Mouse (Mus musculus) forebrain, embryonic 14.5 days (tissue): Measurements from ENCODE around the gene Nacc1. TPM values are rescaled to one million over a fixed set of nuclear protein-coding genes. Genes with fewer than 3 reads are reported as not detected.
"Not testable (repeated sequence)": the region's sequence is repeated elsewhere in the genome, so short reads cannot be mapped to it uniquely, and the experiment has no call there.

Experiments used
- ATAC-seq: fragments of 200-750 bp; cut with Nextera tagmentation; 2 replicates; pipeline ENCODE4 v1.8.0; 2017; ENCODE audit warnings: mild to moderate bottlenecking, moderate library complexity
- DNase-seq: peaks from one replicate; pipeline ENCODE4 v3.0.0-alpha.2; 2015; ENCODE audit warnings: low spot score
- H3K27ac ChIP-seq: fragments of 300-500 bp; sonication (generic); 2 replicates; pipeline ENCODE4 v1.5.1; 2014; ENCODE audit warnings: low read depth, mild to moderate bottlenecking, control low read depth, low read length, moderate library complexity
- H3K27me3 ChIP-seq: fragments of 300-500 bp; sonication (generic); replicated peaks from 2 replicates; pipeline ENCODE4 v1.6.1; 2014; ENCODE audit warnings: low read length, control low read depth, mixed read lengths; ENCODE audit not compliant: control insufficient read depth, insufficient read depth
- H3K36me3 ChIP-seq: fragments of 300-500 bp; sonication (generic); 2 replicates; pipeline ENCODE4 v1.6.1; 2014; ENCODE audit warnings: low read length, control low read depth; ENCODE audit not compliant: control insufficient read depth, insufficient read depth
- H3K4me1 ChIP-seq: fragments of 300-500 bp; sonication (generic); 2 replicates; pipeline ENCODE4 v1.6.1; 2014; ENCODE audit warnings: antibody characterized with exemption, low read length, control low read depth; ENCODE audit not compliant: control insufficient read depth, insufficient read depth
- H3K4me2 ChIP-seq: fragments of 300-500 bp; sonication (generic); 2 replicates; pipeline ENCODE4 v1.6.1; 2014; ENCODE audit warnings: mild to moderate bottlenecking, control low read depth, low read length
- H3K4me3 ChIP-seq: fragments of 300-500 bp; sonication (generic); 2 replicates; pipeline ENCODE4 v1.5.1; 2014; ENCODE audit warnings: low read depth, low read length, control low read depth
- H3K9ac ChIP-seq: fragments of 300-500 bp; sonication (generic); 2 replicates; pipeline ENCODE4 v1.6.1; 2014; ENCODE audit warnings: mild to moderate bottlenecking, low read length, control low read depth, moderate library complexity
- H3K9me3 ChIP-seq: fragments of 300-500 bp; sonication (generic); replicated peaks from 2 replicates; pipeline ENCODE4 v1.6.1; 2016; ENCODE audit warnings: low read length, control low read depth, mixed read lengths; ENCODE audit not compliant: control insufficient read depth
- WGBS: fragments of 180-500 bp; shearing (Covaris S2); extraction: QIAGEN DNeasy Blood & Tissue Kit; methylation state at CpG from one replicate; pipeline ENCODE4 v1.1.7; 2014; 5-methylcytosine and 5-hydroxymethylcytosine counted together
- polyA plus RNA-seq: library from polyadenylated mRNA; unstranded; fragments of >200 nt; fragmentation: Nextera tagmentation; extraction: Ambion mirVana; gene quantifications from 2 replicates; pipeline ENCODE4 v1.2.1, GENCODE M21; 2014

The Nacc1 gene
- polyA plus RNA-seq, 1 experiment from 2014 or later: 17.6 TPM

- Histone ChIP-seq H3K36me3 (peaks cover 20% of the 10 kb centered on the region), H3K4me1 (peaks cover 31% of the 10 kb centered on the region), H3K27ac (peak within 1 kb of the TSS; percentile 89; the same call in 1 of the 2 replicates), H3K4me3 (peak within 1 kb of the TSS; percentile 99), H3K9me3 (no peaks in the 10 kb centered on the region), H3K4me2 (peak within 1 kb of the TSS; percentile 85), H3K9ac (peak within 1 kb of the TSS; percentile 99), H3K27me3 (no peaks in the 10 kb centered on the region)
- ATAC-seq (no peak), DNase-seq (no peak)
- 8% methylated on average over 20 of the region's 20 CpGs for WGBS
Measured at GRCm38 (mm10) chr8:84686191-84687002, 1.3 kb downstream of the Nacc1 start, which contains the start of gene Trmt1. Gene Trmt1 (plus strand): TSS chr8:84686307.

GRCm38 (mm10) chr8:84684537-84684936 lies 3.1 kb downstream of the Nacc1 start:
- no peak overlapping the region for H3K27ac ChIP-seq

GRCm38 (mm10) chr8:84682257-84682656 lies 5.4 kb downstream of the Nacc1 start:
- peaks cover 19% of the 10 kb centered on the region for H3K36me3 ChIP-seq
- DNase-seq (no peak), ATAC-seq (no peak)
- 92% methylated on average over 2 of the region's 2 CpGs for WGBS
- no peaks in the 10 kb centered on the region for H3K27me3 ChIP-seq
- H3K4me2 ChIP-seq: no peak overlapping the region
- no peak overlapping the region for H3K27ac ChIP-seq
- H3K9me3 ChIP-seq: no peaks in the 10 kb centered on the region
- H3K9ac ChIP-seq: no peak overlapping the region
- peaks cover 16% of the 10 kb centered on the region for H3K4me1 ChIP-seq
- no peak overlapping the region for H3K4me3 ChIP-seq

More at GRCm38 (mm10) chr8:84684537-84684936, 3.1 kb downstream of the Nacc1 start:
- Histone ChIP-seq H3K27me3 (no peaks in the 10 kb centered on the region), H3K9ac (no peak overlapping the region), H3K4me3 (no peak overlapping the region), H3K4me2 (no peak overlapping the region), H3K9me3 (no peaks in the 10 kb centered on the region), H3K36me3 (peaks cover 16% of the 10 kb centered on the region), H3K4me1 (peaks cover 24% of the 10 kb centered on the region)
- DNase-seq (no peak), ATAC-seq (no peak)
- 42% methylated on average over 3 of the region's 3 CpGs for WGBS

- WGBS: 82% methylated on average over 2 of the region's 2 CpGs
- peaks cover 24% of the 10 kb centered on the region for H3K36me3 ChIP-seq
- no peak for ATAC-seq
Measured at GRCm38 (mm10) chr8:84681476-84681875, 6.2 kb downstream of the Nacc1 start.

GRCm38 (mm10) chr8:84677305-84677704 lies 10.4 kb downstream of the Nacc1 start:
- DNase-seq (no peak), ATAC-seq (no peak)
- H3K27ac ChIP-seq: no peak overlapping the region
- no peaks in the 10 kb centered on the region for H3K9me3 ChIP-seq
- H3K4me2 ChIP-seq: no peak overlapping the region
- H3K36me3 ChIP-seq: peaks cover 53% of the 10 kb centered on the region
- H3K4me3 ChIP-seq: no peak overlapping the region
- no peaks in the 10 kb centered on the region for H3K27me3 ChIP-seq
- H3K4me1 ChIP-seq: no peaks in the 10 kb centered on the region
- WGBS: 95% methylated on average over 5 of the region's 5 CpGs
- no peak overlapping the region for H3K9ac ChIP-seq

More at GRCm38 (mm10) chr8:84681476-84681875, 6.2 kb downstream of the Nacc1 start:
- H3K9me3 ChIP-seq: no peaks in the 10 kb centered on the region
- H3K4me2 ChIP-seq: no peak overlapping the region
- H3K27ac ChIP-seq: no peak overlapping the region
- no peaks in the 10 kb centered on the region for H3K27me3 ChIP-seq
- no peak overlapping the region for H3K4me3 ChIP-seq
- no peak overlapping the region for H3K9ac ChIP-seq
- peaks cover 12% of the 10 kb centered on the region for H3K4me1 ChIP-seq
- no peak for DNase-seq

- H3K36me3 ChIP-seq: peaks cover 63% of the 10 kb centered on the region
- not testable (repeated sequence) for ATAC-seq
Measured at GRCm38 (mm10) chr8:84670295-84671006, 17.2 kb downstream of the Nacc1 start.

GRCm38 (mm10) chr8:84668731-84669485 lies 18.8 kb downstream of the Nacc1 start:
- ATAC-seq (no peak), DNase-seq (no peak)
- Histone ChIP-seq H3K9me3 (no peaks in the 10 kb centered on the region), H3K9ac (no peak overlapping the region), H3K27me3 (no peaks in the 10 kb centered on the region), H3K36me3 (peaks cover 48% of the 10 kb centered on the region), H3K27ac (no peak overlapping the region), H3K4me3 (no peak overlapping the region), H3K4me2 (no peak overlapping the region), H3K4me1 (peaks cover 8% of the 10 kb centered on the region; the same call in 1 of the 2 replicates)
- 84% methylated on average over 6 of the region's 6 CpGs for WGBS

More at GRCm38 (mm10) chr8:84670295-84671006, 17.2 kb downstream of the Nacc1 start:
- H3K27ac ChIP-seq, H3K9ac ChIP-seq, H3K4me1 ChIP-seq, H3K9me3 ChIP-seq, H3K4me2 ChIP-seq, H3K27me3 ChIP-seq, H3K4me3 ChIP-seq, DNase-seq: not testable (repeated sequence)
- 95% methylated on average over 5 of the region's 5 CpGs for WGBS

- H3K4me1 ChIP-seq: peaks cover 13% of the 10 kb centered on the region; the same call in 1 of the 2 replicates
- peaks cover 41% of the 10 kb centered on the region for H3K36me3 ChIP-seq
- WGBS: 85% methylated on average over 1 of the region's 1 CpGs
- no peak overlapping the region for H3K4me2 ChIP-seq
- no peaks in the 10 kb centered on the region for H3K27me3 ChIP-seq
- no peak overlapping the region for H3K9ac ChIP-seq
- DNase-seq (no peak), ATAC-seq (no peak)
- no peak overlapping the region for H3K4me3 ChIP-seq
- no peak overlapping the region for H3K27ac ChIP-seq
- no peaks in the 10 kb centered on the region for H3K9me3 ChIP-seq
Measured at GRCm38 (mm10) chr8:84668081-84668480, 19.6 kb downstream of the Nacc1 start.
